Mouse (Mus musculus) frontal cortex, adult (tissue): ENCODE data around the gene Rdh11.
A peak's percentile ranks its signal among the peaks of the same experiment; 100 is the strongest.

Experiments
- ATAC-seq: cut with Nextera tagmentation; 2 replicates; pipeline ENCODE4 v1.9.2; 2017; ENCODE audit warnings: mild to moderate bottlenecking, moderate library complexity, mixed read lengths; ENCODE audit not compliant: low TSS enrichment

Gene Rdh11

GRCm38 (mm10) chr12:79139417-79139816 lies 52.7 kb downstream of the Rdh11 start:
- no peak for ATAC-seq

- no peak for ATAC-seq
Observed at GRCm38 (mm10) chr12:79138999-79139398, 53.1 kb downstream of the Rdh11 start.

- no peak for ATAC-seq
Observed at GRCm38 (mm10) chr12:79136949-79137348, 55.1 kb downstream of the Rdh11 start.

- peak; percentile 38 for ATAC-seq
Observed at GRCm38 (mm10) chr12:79135105-79135504, 57.0 kb downstream of the Rdh11 start.

- peak; percentile 41; the same call in 1 of the 2 replicates for ATAC-seq
Observed at GRCm38 (mm10) chr12:79134676-79135075, 57.4 kb downstream of the Rdh11 start.

GRCm38 (mm10) chr12:79131706-79132460 lies 60.2 kb downstream of the Rdh11 start:
- no peak for ATAC-seq

- ATAC-seq: 0 out of 2 replicates have a peak, but pooled peaks have one; percentile 19
Observed at GRCm38 (mm10) chr12:79131178-79131675, 60.9 kb downstream of the Rdh11 start.

- ATAC-seq: peak; percentile 95
Observed at GRCm38 (mm10) chr12:79130299-79131177, 61.6 kb downstream of the Rdh11 start, which contains the start of gene Arg2. TSS of gene Arg2 (plus strand) at chr12:79130777.
